Mouse (Mus musculus): ENCODE results near the gene Cyp17a1.

Gene Cyp17a1

GRCm38 (mm10) chr19:46618322-46618721 is 54.6 kb downstream of the Cyp17a1 start:
- in situ Hi-C loops (cut with MboI), result no loop called here

- in situ Hi-C loops (cut with MboI), result no loop called here
Observed at GRCm38 (mm10) chr19:46617361-46617760, 55.6 kb downstream of the Cyp17a1 start.
